Mouse (Mus musculus): Measurements from ENCODE around the gene Creb1. TPM values are rescaled to one million over a fixed set of nuclear protein-coding genes. Genes with fewer than 3 reads are reported as not detected.
"Not testable (repeated sequence)": the region's sequence is repeated elsewhere in the genome, so short reads cannot be mapped to it uniquely, and the experiment has no call there.

Creb1 gene
- polyA plus RNA-seq, 1 experiment from 2014 or later = 64.9 TPM

DNA sequence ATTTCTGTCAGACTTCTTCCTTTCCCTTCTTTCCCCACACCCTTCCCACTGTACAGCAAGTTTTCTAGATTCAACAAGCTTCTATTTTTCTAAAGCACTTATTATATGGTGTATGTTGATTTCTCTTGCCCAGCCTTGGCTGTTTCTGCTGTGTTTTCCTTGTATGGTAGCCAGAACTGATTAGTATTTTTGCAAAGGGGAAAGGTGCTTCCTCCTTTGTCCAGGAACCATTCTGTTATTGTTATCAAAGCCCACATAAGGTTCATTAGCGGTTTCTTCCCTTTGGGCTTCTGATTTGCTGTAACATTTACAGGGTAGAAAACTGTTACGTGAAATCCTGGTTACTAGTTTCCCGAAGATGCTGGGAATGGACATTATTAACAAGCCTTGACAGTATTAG is 27.7 kb downstream of the Creb1 start:
- no peak for DNase-seq (ENCODE audit: low spot score)
- no peak overlapping the region for H3K4me2 ChIP-seq (ENCODE audit: low read depth, low read length, severe bottlenecking)

DNA sequence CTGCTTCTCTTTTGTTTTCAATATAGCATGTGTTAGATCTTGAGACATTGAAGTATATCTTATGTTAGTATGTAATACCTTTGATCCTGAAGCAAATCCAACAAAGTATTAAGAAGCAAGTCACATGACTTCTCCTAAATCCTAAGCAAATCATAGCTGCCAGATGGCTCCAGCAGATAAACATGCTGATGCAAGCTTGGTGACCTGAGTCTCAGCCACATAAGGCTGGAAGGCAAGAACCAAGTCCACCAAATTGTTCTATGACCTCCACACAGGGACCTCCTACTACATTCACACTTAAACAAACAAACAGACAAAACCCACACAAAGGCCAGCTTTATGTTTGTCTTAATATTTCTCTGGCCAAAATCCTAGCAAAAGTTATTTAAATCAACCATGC is 35.8 kb downstream of the Creb1 start:
- DNase-seq (ENCODE audit: low spot score) (no peak), ATAC-seq (replicated peaks; ENCODE audit: low FRiP score) (no peak)
- Histone ChIP-seq H3K27me3 (ENCODE audit: control insufficient read depth, insufficient read depth, low read length) (no peaks in the 10 kb centered on the region), H3K27ac (ENCODE audit: low read depth, low read length) (no peak overlapping the region), H3K9me3 (ENCODE audit: control insufficient read depth, low read length) (no peaks in the 10 kb centered on the region), H3K9ac (ENCODE audit: low read length) (no peak overlapping the region), H3K4me3 (ENCODE audit: low read depth, low read length) (no peak overlapping the region), H3K36me3 (ENCODE audit: control insufficient read depth, insufficient read depth, low read length) (peaks cover 2% of the 10 kb centered on the region; the same call in 1 of the 2 replicates), H3K4me2 (ENCODE audit: low read depth, low read length, severe bottlenecking) (no peak overlapping the region), H3K4me1 (replicated peaks; ENCODE audit: control insufficient read depth, insufficient read depth, low read length) (no peaks in the 10 kb centered on the region)

More for the DNA sequence above, 27.7 kb downstream of the Creb1 start:
- no peaks in the 10 kb centered on the region; the same call in 1 of the 2 replicates for H3K36me3 ChIP-seq (ENCODE audit: control insufficient read depth, insufficient read depth, low read length)
- H3K4me3 ChIP-seq (ENCODE audit: low read depth, low read length) = no peak overlapping the region
- 97% methylated on average over 3 of the region's 3 CpGs for WGBS
- H3K4me1 ChIP-seq (replicated peaks; ENCODE audit: control insufficient read depth, insufficient read depth, low read length) = no peaks in the 10 kb centered on the region
- no peaks in the 10 kb centered on the region for H3K9me3 ChIP-seq (ENCODE audit: control insufficient read depth, low read length)
- no peaks in the 10 kb centered on the region for H3K27me3 ChIP-seq (ENCODE audit: control insufficient read depth, insufficient read depth, low read length)
- H3K9ac ChIP-seq (ENCODE audit: low read length) = no peak overlapping the region
- H3K27ac ChIP-seq (ENCODE audit: low read depth, low read length) = no peak overlapping the region
- ATAC-seq (replicated peaks; ENCODE audit: low FRiP score) = no peak

DNA sequence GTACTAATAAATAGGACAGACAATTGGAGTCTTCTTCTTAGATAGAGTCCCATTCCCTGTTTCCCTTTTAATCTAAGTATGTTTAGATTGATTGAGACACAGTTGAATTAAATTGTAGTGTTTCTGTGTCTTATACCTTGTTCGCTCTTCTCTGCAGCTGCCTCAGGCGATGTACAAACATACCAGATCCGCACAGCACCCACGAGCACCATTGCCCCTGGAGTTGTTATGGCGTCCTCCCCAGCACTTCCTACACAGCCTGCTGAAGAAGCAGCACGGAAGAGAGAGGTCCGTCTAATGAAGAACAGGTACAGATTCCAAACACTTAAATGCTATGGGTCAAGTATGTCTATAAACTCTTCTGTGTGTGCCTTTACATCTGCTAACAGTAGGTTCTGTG is 43.6 kb downstream of the Creb1 start:
- WGBS = 83% methylated on average over 7 of the region's 7 CpGs
- Histone ChIP-seq H3K36me3 (ENCODE audit: control insufficient read depth, insufficient read depth, low read length) (no peaks in the 10 kb centered on the region; the same call in 1 of the 2 replicates), H3K4me3 (ENCODE audit: low read depth, low read length) (no peak overlapping the region), H3K27me3 (ENCODE audit: control insufficient read depth, insufficient read depth, low read length) (no peaks in the 10 kb centered on the region), H3K4me1 (replicated peaks; ENCODE audit: control insufficient read depth, insufficient read depth, low read length) (no peaks in the 10 kb centered on the region), H3K9ac (ENCODE audit: low read length) (no peak overlapping the region), H3K9me3 (ENCODE audit: control insufficient read depth, low read length) (no peaks in the 10 kb centered on the region), H3K27ac (ENCODE audit: low read depth, low read length) (no peak overlapping the region), H3K4me2 (ENCODE audit: low read depth, low read length, severe bottlenecking) (no peak overlapping the region)
- no peak for DNase-seq (ENCODE audit: low spot score)
- ATAC-seq (replicated peaks; ENCODE audit: low FRiP score) = no peak

DNA sequence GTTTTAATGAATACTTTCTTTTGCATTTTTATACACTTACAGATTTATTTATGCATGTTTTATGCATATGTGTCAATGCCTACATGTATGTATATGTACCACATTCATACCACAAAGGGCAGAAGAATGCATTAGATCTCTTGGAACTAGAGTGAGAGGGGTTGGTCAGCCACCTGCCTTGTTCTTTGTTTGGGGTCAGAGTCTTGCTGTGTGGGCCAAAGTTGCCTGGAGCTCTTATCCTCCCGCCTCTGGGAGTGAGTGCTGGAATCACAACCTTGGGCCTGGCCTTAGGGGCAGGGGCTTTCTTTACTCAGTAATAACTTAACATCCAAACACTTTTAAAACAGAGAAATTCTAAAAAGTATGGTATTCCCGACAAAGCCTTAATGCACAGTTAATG is 44.3 kb downstream of the Creb1 start:
- H3K27me3 ChIP-seq (ENCODE audit: control insufficient read depth, insufficient read depth, low read length) = no peaks in the 10 kb centered on the region
- ATAC-seq (replicated peaks; ENCODE audit: low FRiP score) = no peak
- H3K4me1 ChIP-seq (replicated peaks; ENCODE audit: control insufficient read depth, insufficient read depth, low read length) = no peaks in the 10 kb centered on the region
- no peak overlapping the region for H3K4me2 ChIP-seq (ENCODE audit: low read depth, low read length, severe bottlenecking)
- DNase-seq (ENCODE audit: low spot score) = no peak
- no peak overlapping the region for H3K27ac ChIP-seq (ENCODE audit: low read depth, low read length)
- WGBS = 69% methylated on average over 2 of the region's 2 CpGs
- no peak overlapping the region for H3K4me3 ChIP-seq (ENCODE audit: low read depth, low read length)
- H3K36me3 ChIP-seq (ENCODE audit: control insufficient read depth, insufficient read depth, low read length) = peaks cover under 1% of the 10 kb centered on the region; the same call in 1 of the 2 replicates
- no peak overlapping the region for H3K9ac ChIP-seq (ENCODE audit: low read length)
- no peaks in the 10 kb centered on the region for H3K9me3 ChIP-seq (ENCODE audit: control insufficient read depth, low read length)

DNA sequence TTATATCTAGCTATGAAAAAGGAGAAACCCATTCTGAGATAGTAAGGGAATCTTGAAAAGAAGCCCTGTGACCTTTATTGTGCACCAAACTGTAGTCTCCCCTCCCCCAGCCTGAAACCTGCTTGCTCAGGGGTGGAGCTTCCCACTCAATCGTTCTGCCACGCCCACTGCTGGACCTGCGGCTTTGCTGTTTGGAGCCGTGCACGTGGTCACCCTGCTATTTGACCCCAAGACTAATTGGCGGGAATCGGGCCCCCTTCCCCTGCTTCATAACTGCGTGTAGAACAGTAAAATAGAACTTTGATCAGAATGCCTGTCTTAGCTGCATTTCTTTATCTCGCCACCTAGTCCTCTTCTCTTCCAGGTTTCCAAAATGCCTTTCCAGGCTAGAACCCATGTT is 45.5 kb downstream of the Creb1 start:
- H3K27me3 ChIP-seq (ENCODE audit: control insufficient read depth, insufficient read depth, low read length); H3K36me3 ChIP-seq (ENCODE audit: control insufficient read depth, insufficient read depth, low read length); H3K4me3 ChIP-seq (ENCODE audit: low read depth, low read length); H3K9me3 ChIP-seq (ENCODE audit: control insufficient read depth, low read length); ATAC-seq (replicated peaks; ENCODE audit: low FRiP score); H3K27ac ChIP-seq (ENCODE audit: low read depth, low read length); H3K4me1 ChIP-seq (replicated peaks; ENCODE audit: control insufficient read depth, insufficient read depth, low read length); H3K4me2 ChIP-seq (ENCODE audit: low read depth, low read length, severe bottlenecking); H3K9ac ChIP-seq (ENCODE audit: low read length); DNase-seq (ENCODE audit: low spot score): not testable (repeated sequence)
- 45% methylated on average over 9 of the region's 9 CpGs for WGBS

DNA sequence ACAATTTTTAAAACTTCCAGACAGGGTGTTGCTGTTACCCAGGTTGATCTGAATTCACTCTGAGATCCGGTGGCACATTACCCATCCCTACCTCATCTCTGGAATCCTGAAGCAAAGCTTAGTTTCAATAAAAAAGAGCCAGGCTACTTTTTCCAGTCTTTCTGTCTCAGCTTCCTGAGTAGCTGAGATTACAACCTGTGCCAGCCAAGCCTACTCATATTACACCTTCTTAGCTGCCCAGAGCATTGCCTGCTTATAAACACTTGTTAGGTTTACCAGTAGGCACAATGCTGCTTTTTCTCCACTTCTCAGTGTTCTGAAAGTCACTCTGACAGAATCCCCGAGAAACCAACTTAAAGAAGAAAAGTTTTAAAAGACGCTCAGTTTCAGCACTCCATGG is 46.4 kb downstream of the Creb1 start:
- 91% methylated on average over 3 of the region's 3 CpGs for WGBS
- no peak overlapping the region for H3K27ac ChIP-seq (ENCODE audit: low read depth, low read length)
- H3K36me3 ChIP-seq (ENCODE audit: control insufficient read depth, insufficient read depth, low read length) = peaks cover 5% of the 10 kb centered on the region; the same call in 1 of the 2 replicates
- no peak overlapping the region for H3K9ac ChIP-seq (ENCODE audit: low read length)
- DNase-seq (ENCODE audit: low spot score) (no peak), ATAC-seq (replicated peaks; ENCODE audit: low FRiP score) (no peak)
- H3K4me3 ChIP-seq (ENCODE audit: low read depth, low read length) = no peak overlapping the region
- no peak overlapping the region for H3K4me2 ChIP-seq (ENCODE audit: low read depth, low read length, severe bottlenecking)
- no peaks in the 10 kb centered on the region for H3K4me1 ChIP-seq (replicated peaks; ENCODE audit: control insufficient read depth, insufficient read depth, low read length)
- no peaks in the 10 kb centered on the region for H3K27me3 ChIP-seq (ENCODE audit: control insufficient read depth, insufficient read depth, low read length)
- H3K9me3 ChIP-seq (ENCODE audit: control insufficient read depth, low read length) = no peaks in the 10 kb centered on the region

DNA sequence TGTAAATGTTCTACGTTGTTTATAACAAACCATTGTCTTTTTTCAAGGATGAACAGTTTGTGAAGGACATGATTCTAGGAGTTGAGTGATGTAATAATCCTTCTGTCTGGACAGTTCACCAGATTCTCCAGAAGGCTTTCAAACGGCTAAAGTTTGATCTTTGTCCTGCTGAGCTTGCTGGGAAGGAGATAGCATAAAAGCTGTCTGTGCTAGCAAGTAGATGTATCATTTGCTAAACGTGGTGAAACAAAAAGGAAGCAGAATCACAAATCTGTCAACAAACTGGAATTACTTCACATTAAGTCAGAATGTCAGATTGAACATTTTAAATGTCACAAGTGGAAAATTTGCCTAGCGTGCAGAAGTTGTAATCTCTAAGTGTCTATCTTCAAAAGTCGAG is 66.5 kb downstream of the Creb1 start:
- WGBS = 70% methylated on average over 5 of the region's 5 CpGs
- Histone ChIP-seq H3K27ac (ENCODE audit: low read depth, low read length) (no peak overlapping the region), H3K27me3 (ENCODE audit: control insufficient read depth, insufficient read depth, low read length) (no peaks in the 10 kb centered on the region), H3K4me3 (ENCODE audit: low read depth, low read length) (no peak overlapping the region), H3K4me1 (replicated peaks; ENCODE audit: control insufficient read depth, insufficient read depth, low read length) (no peaks in the 10 kb centered on the region), H3K36me3 (ENCODE audit: control insufficient read depth, insufficient read depth, low read length) (no peaks in the 10 kb centered on the region; the same call in 1 of the 2 replicates), H3K9me3 (ENCODE audit: control insufficient read depth, low read length) (no peaks in the 10 kb centered on the region), H3K4me2 (ENCODE audit: low read depth, low read length, severe bottlenecking) (no peak overlapping the region), H3K9ac (ENCODE audit: low read length) (no peak overlapping the region)
- no peak for DNase-seq (ENCODE audit: low spot score)
- ATAC-seq (replicated peaks; ENCODE audit: low FRiP score) = no peak

DNA sequence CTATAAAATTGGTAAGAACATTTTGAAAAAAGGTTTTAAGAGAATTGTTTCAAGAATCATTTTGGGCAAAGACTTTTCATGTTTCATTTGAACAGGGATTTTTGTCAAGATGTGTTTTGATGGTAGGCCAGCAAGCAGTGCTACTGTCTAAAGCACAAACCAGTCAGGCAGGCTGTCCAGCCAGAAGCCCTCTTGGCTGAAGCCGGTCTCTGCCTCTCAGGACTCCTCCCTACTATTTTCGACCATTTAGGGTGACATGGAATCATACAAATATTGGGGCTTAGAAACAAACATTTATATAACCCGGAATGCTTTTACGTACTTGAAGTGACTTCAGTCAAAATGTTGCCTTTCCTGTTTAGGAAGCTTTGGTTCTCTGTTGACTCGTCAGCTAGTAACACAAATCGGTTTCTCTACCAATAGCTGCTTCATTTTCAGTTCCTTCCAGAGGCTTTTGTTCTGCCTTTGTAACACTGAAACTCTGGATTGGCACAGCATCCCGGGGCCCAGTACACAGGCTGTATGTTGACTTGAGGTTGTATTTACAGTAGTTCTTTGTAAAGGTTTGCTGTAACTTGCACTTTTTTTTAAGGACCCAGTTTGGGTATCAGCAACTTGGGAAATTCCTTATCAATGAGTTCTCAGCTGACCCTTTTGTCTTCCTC is 68.1 kb downstream of the Creb1 start:
- Histone ChIP-seq H3K36me3 (ENCODE audit: control insufficient read depth, insufficient read depth, low read length) (no peaks in the 10 kb centered on the region; the same call in 1 of the 2 replicates), H3K27ac (ENCODE audit: low read depth, low read length) (no peak overlapping the region), H3K27me3 (ENCODE audit: control insufficient read depth, insufficient read depth, low read length) (no peaks in the 10 kb centered on the region), H3K9ac (ENCODE audit: low read length) (no peak overlapping the region), H3K4me1 (replicated peaks; ENCODE audit: control insufficient read depth, insufficient read depth, low read length) (no peaks in the 10 kb centered on the region), H3K4me3 (ENCODE audit: low read depth, low read length) (no peak overlapping the region), H3K4me2 (ENCODE audit: low read depth, low read length, severe bottlenecking) (no peak overlapping the region), H3K9me3 (ENCODE audit: control insufficient read depth, low read length) (no peaks in the 10 kb centered on the region)
- ATAC-seq (replicated peaks; ENCODE audit: low FRiP score) = no peak
- no peak for DNase-seq (ENCODE audit: low spot score)
- 93% methylated on average over 7 of the region's 7 CpGs for WGBS

DNA sequence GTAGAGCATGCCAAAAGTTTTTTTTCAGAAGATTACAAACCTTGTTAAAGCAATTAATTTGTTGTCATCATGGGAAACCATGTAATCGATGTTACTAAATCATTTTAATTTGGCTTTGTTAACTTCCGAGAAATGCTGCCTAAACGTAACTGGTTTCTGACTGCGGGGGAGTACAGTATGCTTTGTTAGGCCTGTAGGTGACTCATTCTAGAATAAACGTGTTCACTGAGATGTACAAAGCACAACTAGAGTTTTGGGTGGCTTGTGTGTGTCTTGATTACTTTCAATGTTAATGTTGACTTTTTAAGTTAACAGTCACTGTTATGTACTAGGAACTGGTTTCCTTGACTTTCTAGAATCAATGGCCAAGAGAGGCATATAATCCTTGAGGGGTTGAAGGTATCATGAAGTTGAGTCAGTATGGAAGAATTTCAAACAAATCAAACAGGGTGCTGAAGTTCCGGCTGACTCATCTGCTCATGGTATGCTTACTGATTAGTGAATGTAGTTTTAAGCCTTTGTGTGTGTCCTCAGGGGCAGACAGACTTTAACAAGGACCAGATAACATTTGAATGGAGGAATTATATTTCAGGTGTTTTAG is 68.9 kb downstream of the Creb1 start:
- Histone ChIP-seq H3K36me3 (ENCODE audit: control insufficient read depth, insufficient read depth, low read length) (no peaks in the 10 kb centered on the region; the same call in 1 of the 2 replicates), H3K9me3 (ENCODE audit: control insufficient read depth, low read length) (no peaks in the 10 kb centered on the region), H3K27ac (ENCODE audit: low read depth, low read length) (no peak overlapping the region), H3K4me3 (ENCODE audit: low read depth, low read length) (no peak overlapping the region), H3K27me3 (ENCODE audit: control insufficient read depth, insufficient read depth, low read length) (no peaks in the 10 kb centered on the region), H3K4me2 (ENCODE audit: low read depth, low read length, severe bottlenecking) (no peak overlapping the region), H3K4me1 (replicated peaks; ENCODE audit: control insufficient read depth, insufficient read depth, low read length) (no peaks in the 10 kb centered on the region), H3K9ac (ENCODE audit: low read length) (no peak overlapping the region)
- ATAC-seq (replicated peaks; ENCODE audit: low FRiP score) (no peak), DNase-seq (ENCODE audit: low spot score) (no peak)
- WGBS = 91% methylated on average over 6 of the region's 6 CpGs
